Mouse (Mus musculus): ENCODE data around the gene Nktr. TPM values are rescaled to one million over a fixed set of nuclear protein-coding genes. Genes with fewer than 3 reads are reported as not detected.

Nktr gene
- polyA plus RNA-seq, 1 experiment, result 24.5 TPM

GRCm38 (mm10) chr9:121757835-121758814 is 39.2 kb downstream of the Nktr start:
- DNase-seq (ENCODE audit: low read depth, low spot score), result no peak
- 52% methylated on average over 10 of the region's 10 CpGs for WGBS

- WGBS, result 2% methylated on average over 97 of the region's 97 CpGs
These were observed 40.4 kb downstream of the Nktr start, which contains the start of gene Zfp651 for GRCm38 (mm10) chr9:121759091-121760081. Zfp651 (plus strand) TSS chr9:121759330.

GRCm38 (mm10) chr9:121760271-121761090 is 41.5 kb downstream of the Nktr start:
- 3% methylated on average over 42 of the region's 43 CpGs for WGBS
- no peak for DNase-seq (ENCODE audit: low read depth, low spot score)

More at GRCm38 (mm10) chr9:121759091-121760081, 40.4 kb downstream of the Nktr start, which contains the start of gene Zfp651:
- no peak for DNase-seq (ENCODE audit: low read depth, low spot score)

DNA sequence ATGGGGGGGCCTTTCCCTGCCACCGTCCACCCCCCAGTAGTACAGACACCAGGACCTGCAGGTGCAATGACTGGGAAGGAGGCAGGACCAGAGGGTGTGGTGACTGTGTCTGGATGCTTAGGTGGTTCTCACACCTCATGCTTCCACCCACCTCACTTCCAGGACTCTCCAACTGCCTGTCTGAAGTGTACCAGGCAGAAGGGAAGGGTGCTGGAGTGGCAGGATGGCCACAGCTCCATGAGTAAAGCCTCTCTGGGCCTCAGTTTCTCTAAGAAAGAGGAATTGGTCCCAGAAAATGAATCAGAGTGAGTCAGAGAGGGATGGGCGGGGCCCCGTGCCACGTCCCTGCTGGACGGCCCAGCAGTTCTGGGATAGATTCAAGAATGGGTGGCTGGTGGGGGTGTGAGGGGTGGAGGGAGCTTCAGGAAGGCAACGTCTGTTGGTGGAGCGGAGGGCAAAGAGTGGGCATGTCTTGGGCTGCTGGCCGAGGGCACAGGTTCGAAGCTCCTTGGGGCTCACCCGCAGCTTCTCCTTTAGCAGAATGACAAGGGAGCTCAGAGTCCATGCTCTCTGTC is 42.2 kb downstream of the Nktr start:
- DNase-seq (ENCODE audit: low read depth, low spot score), result no peak

GRCm38 (mm10) chr9:121761787-121762186 is 42.8 kb downstream of the Nktr start:
- 79% methylated on average over 8 of the region's 8 CpGs for WGBS
- DNase-seq (ENCODE audit: low read depth, low spot score), result no peak

More for the DNA sequence above, 42.2 kb downstream of the Nktr start:
- 48% methylated on average over 10 of the region's 10 CpGs for WGBS

DNA sequence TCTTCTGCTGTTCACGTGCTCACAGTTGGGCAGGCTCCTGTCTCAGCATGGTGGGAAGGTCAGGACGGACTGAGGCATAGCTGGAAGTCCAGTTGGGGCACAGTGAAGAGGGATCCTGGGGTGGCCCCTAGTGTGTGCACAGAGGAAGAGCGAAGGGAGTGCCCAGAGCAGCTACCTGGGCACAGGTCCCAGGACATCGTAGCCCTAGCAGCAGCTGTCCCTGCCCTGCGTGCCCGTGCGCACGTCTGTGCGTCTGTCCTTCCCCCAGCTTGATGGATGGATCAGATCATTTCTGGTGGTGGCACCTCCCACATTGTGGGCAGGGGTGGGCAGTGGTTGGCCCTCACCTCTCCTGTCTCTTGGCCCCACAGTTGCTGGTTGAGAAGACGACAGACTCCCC is 43.3 kb downstream of the Nktr start:
- WGBS, result 85% methylated on average over 10 of the region's 10 CpGs
- DNase-seq (ENCODE audit: low read depth, low spot score), result no peak

GRCm38 (mm10) chr9:121762761-121763160 is 43.8 kb downstream of the Nktr start:
- WGBS, result 91% methylated on average over 25 of the region's 25 CpGs

DNA sequence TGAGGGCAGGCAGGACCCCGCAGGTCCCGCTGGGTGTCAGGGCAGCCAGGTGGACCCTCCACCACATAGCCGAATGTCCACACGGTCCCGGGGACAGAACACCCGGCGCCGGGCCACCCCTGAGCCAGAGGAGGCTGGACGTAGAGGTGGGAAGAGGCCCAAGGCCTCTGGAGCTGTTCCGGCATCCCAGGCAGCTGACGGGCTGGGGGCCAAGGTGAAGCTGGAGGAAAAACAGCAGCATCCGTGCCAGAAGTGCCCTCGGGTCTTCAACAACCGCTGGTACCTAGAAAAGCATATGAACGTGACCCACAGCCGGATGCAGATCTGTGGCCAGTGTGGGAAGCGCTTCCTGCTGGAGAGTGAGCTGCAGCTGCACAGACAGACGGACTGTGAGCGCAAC is 44.7 kb downstream of the Nktr start:
- DNase-seq (ENCODE audit: low read depth, low spot score), result no peak
- 82% methylated on average over 19 of the region's 19 CpGs for WGBS

More at GRCm38 (mm10) chr9:121762761-121763160, 43.8 kb downstream of the Nktr start:
- DNase-seq (ENCODE audit: low read depth, low spot score), result no peak

DNA sequence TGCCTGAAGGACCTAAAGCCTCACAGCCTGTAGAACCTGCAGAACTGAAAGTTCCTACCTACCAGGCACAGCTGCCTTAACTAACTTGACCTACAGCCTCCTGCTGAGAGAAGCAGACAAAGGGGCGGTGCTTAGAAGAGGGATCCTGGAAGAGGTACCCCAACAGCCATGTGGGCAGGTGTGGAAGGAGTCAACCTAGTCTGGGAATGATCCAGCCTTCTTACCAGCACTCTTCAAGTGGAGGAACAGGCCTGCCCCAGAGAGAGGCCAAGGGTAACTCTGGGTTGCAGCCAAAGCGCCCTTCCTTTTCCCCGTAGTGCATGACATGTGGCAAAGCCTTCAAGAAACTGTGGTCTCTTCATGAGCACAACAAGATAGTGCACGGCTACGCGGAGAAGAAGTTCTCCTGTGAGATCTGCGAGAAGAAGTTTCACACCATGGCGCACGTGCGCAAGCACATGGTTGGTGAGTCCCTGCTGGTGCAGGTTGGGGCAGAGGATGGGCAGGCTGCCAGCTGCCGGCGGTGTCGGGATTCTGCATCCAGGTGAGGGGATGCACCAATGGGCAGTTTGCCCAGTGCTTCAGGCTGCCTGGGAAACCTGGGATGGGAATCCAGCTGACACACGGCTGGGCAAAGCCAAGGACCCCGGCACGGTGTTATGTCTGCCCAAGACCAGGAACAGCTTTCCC is 46.3 kb downstream of the Nktr start:
- DNase-seq (ENCODE audit: low read depth, low spot score), result no peak
- 78% methylated on average over 16 of the region's 16 CpGs for WGBS

GRCm38 (mm10) chr9:121772412-121772811 is 53.4 kb downstream of the Nktr start:
- WGBS, result 59% methylated on average over 5 of the region's 5 CpGs
- DNase-seq (ENCODE audit: low read depth, low spot score), result no peak

DNA sequence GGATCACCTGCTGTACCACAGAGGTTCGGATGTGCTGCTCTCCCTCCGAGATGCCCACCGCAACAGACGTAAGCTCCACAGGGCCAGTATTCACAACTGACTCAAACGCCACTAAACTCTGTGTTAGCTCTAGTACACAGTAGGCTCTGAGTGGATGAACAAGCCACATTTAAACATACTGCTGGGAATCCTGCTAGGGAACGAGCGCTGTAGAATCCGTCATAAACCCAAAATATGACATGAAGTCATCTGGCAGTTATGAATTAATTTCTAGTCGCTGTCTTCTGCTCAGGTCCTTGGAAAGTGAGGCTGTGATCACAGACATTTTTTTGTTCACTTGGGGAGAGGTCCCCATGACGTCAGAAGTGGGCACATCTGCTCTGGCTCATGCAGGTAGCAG is 57.0 kb downstream of the Nktr start:
- 78% methylated on average over 10 of the region's 10 CpGs for WGBS
- DNase-seq (ENCODE audit: low read depth, low spot score), result no peak

DNA sequence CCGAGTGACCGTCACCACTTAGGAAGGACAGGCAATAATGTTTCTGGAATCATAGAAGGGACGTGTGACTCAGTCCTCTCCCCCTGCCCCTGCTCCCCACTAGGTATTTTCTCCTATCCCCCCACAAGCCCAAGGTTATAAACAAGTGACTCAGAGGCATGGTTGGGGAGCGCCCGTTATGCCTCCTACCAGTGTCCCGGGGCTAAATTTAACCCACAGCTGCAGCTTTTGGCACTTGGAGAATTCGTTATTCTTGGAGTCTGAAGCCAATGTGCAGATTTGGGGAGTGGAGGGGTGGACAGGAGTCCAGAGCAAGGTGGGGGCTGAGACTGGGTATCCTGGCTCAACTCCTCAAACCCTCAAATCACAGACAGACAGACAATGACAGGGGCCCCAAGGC is 57.5 kb downstream of the Nktr start:
- 68% methylated on average over 7 of the region's 7 CpGs for WGBS
- DNase-seq (ENCODE audit: low read depth, low spot score), result no peak

DNA sequence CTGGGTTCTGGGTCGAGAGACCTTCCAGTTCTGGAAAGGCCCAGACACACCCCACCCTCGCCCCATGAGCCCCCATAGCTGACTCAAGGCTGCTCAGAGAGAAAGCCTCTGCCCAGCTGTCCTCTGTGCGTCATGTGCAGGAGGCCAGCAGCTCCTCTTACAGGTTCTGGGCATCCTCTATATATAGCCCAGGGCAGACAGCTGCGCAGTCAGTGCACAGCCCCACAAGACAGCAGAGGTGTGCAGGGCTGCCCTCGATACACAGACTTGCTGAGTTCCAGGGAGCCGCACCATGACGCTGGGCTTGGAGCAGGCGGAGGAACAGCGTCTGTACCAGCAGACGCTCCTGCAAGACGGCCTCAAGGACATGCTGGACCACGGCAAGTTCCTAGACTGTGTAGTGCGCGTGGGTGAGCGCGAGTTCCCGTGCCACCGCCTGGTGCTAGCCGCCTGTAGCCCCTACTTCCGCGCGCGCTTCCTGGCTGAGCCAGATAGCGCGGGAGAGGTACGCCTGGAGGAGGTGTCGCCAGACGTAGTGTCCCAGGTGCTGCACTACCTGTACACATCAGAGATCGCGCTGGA is 58.6 kb downstream of the Nktr start, which contains the start of gene Klhl40:
Klhl40 (plus strand) TSS at position 124 of the 582 bp plus-strand sequence.
- WGBS, result 13% methylated on average over 30 of the region's 30 CpGs
- DNase-seq (ENCODE audit: low read depth, low spot score), result no peak

- WGBS, result 13% methylated on average over 54 of the region's 54 CpGs
- no peak for DNase-seq (ENCODE audit: low read depth, low spot score)
These were observed 59.2 kb downstream of the Nktr start for GRCm38 (mm10) chr9:121778066-121778624.

DNA sequence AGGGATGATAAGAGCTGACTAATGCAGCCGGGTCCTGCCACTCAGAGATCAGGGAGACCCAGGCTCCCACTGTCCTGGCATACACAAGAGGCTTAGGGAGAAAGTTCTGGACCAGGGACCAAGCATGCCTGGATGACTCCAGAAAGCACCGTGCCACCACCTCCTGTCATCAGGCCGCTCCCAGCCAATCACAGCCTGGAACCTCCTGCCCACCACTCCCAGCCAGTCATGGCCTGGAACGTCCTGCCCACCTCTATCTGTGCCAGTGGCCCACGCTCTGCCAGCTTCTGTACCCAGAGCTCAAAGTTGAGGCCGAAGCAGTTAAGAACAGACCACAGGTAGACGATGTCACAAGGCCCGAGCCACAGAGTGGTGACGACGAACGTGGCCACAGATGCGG is 65.8 kb downstream of the Nktr start:
- 75% methylated on average over 12 of the region's 12 CpGs for WGBS
- DNase-seq (ENCODE audit: low read depth, low spot score), result no peak

DNA sequence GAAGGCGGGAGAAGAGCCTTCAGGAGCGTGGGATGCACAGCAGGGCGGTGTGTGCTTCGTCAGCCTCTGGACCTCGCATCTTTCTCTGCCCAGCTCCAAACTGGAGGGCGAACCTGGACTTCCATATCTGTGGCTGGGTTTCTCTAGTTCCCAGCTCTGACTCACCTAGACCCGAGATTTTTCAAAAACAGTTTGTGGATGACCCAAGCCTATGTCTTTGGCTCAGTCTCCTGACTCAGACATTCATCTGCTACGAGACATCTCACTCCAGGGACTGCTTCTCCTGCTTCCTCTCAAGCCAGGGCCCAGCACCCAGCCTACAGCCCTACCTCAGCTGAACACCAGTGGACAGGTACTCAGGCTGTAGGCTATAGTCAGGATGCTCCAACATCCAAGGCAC is 66.3 kb downstream of the Nktr start:
- 79% methylated on average over 8 of the region's 8 CpGs for whole genome bisulfite sequencing
- no peak for DNase-seq (ENCODE audit: low read depth, low spot score)

- WGBS, result 77% methylated on average over 2 of the region's 2 CpGs
- DNase-seq (ENCODE audit: low read depth, low spot score), result no peak
These were observed 67.4 kb downstream of the Nktr start for GRCm38 (mm10) chr9:121786359-121786758.
